Mouse (Mus musculus): ENCODE data around the gene Tmx4.

DNA sequence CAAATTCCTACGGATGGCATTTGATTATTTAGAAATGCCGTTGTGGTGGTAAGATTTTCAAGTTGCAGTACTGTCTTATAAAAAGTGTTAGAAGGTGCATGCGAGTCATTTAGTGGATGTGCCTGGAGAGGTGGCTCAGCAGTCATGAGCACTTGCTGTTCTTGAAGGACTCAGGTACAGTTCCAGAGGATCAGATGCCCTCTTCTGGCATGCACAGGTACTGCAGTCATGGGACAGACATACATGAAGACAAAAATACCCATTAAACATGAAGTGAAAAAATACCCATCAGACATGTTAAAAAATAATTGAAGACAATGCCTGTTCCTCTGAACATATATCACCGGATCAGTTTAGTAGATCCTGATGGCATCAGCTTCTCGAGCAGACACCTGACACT is 29.7 kb upstream of the Tmx4 start:
- TF ChIP-seq CTCF (IDR thresholded peaks at IDR 0.05; ENCODE audit: extremely low read depth, insufficient read length, insufficient replicate concordance, low read depth, low read length) (peak; percentile 23; the same call in 1 of the 2 replicates), POLR2A (IDR thresholded peaks at IDR 0.05; ENCODE audit: low read depth, low read length) (no peak)

Measured in small intestine, adult 2 months (tissue).